Mouse (Mus musculus) left cerebral cortex, postnatal 36 days (tissue): ENCODE results near the gene Nufip2. TPM values are rescaled to one million over a fixed set of nuclear protein-coding genes. Genes with fewer than 3 reads are reported as not detected.

Experiments used
- DNase-seq, 2 experiments: peaks; one replicate each; pipeline ENCODE4 v3.0.0; 2021 to 2022; ENCODE audit warnings: low spot score in 2 of 2, mixed read lengths in 1 of 2
- intact Hi-C: fragments of 180-260 bp; cut with DNase I; formaldehyde crosslinking; loops from one replicate; pipeline ENCODE4 v1.15.1; 2025
- total RNA-seq, 2 experiments: library from RNA; stranded (reverse); gene quantifications; 2 replicates each; pipeline ENCODE4 v1.2.3; 2021

The Nufip2 gene
- total RNA-seq, 2 experiments from 2014 or later = 57.3 to 79.3 TPM

DNA sequence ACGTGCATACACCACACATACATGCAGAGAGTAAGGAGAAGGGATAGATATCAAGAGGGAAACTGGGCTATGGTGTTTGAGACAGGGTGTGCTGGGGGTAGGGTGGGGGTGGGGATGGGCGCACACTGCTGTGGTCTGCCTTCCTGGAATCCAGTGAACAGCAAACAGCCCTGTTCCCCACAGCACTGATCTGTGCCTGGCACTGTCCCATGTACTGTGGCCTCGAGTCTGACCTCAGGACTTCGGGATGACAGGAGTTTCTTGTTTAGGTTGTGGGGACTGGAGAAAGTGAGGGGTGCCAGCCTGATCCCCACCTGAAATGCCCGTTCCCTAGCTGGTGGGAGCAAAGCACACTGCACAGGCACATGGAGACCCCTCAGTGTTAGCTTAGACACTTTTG, 101.8 kb downstream of the Nufip2 start, which contains the start of gene Gm10277:
Gene Gm10277, minus strand, starts transcription at position 41 of the 400 bp plus-strand sequence.
- intact Hi-C loops = no loop called here
- DNase-seq = no peak

DNA sequence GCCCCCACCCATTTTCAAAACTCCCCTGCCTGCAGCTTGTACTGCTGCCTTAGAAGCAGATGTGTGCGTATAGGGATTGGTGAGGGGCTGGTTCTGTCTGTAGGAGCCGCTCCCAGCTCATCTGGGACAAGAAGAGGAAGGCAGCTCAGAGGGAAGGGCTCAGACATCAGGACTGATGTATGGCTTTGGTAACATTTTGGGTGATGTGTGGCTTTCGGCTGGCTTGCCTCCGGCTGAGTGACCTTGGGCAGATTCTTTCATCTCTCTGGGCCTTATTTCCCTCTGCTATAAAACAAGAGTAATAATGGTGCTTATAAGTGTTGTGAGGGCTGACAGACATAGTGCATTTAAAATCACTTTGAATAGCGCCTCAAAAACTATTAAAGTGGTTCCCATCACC, 103.6 kb downstream of the Nufip2 start:
- DNase-seq = no peak
- intact Hi-C loops = no loop called here

DNA sequence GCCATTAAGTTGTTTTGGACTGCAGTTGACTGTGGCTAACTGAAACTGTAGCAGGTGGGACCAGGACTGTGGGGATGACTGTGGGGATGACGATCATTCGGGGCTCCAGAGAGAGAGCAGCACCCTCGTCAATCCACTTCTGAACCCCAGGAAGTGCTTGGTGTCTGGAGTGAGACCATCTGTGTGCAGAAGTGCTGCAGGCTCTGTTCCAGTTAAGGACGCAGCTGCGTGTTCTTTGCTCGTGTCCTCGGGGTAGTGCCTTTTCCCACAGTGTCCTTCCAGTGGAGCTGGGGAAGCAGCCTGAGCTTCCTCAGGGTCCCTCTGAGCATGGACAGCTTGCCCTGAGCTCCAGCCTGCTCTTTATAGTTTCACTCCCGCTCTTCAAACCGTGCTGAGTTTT, 104.3 kb downstream of the Nufip2 start:
- intact Hi-C loops = no loop called here

DNA sequence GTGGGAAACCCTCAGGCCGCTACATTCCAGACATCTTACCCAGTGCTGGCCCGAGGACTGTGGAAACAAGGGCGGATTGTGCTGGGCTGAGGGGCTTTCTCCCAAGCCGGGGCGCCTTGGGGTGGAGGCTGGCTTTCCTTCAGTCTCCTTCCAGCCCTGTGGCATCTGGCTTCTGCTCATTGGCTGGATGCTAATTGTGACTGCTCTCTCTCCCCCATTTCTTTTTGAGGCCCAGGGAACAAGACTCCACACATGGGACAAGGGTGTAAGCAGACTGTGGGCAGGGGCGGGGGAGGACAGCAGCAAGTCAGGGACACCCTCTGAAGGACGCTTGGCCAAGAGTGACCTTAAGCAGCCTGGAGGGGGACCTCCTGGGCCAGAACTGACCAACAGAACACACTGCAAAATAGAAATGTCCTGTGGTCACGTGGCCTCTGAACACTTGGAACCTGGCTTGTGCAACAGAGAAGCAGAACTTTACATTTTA, 105.3 kb downstream of the Nufip2 start:
- intact Hi-C loops = no loop called here
- DNase-seq = no peak

More for the DNA sequence above, 104.3 kb downstream of the Nufip2 start:
- no peak for DNase-seq

Other genes with a start within 250 kb of the Nufip2 start
- gene Coro6, start 223.7 kb upstream of the Nufip2 start, total RNA-seq = 10 to 100 TPM; 33.3 to 45.9 TPM
- 10 to 100 TPM; 84.9 to 99.0 TPM for gene Ankrd13b, start 196.5 kb upstream of the Nufip2 start, total RNA-seq
- gene Git1, start 192.6 kb upstream of the Nufip2 start, total RNA-seq = 100 to 1,000 TPM; 277 to 296 TPM
- gene Abhd15, start 171.0 kb upstream of the Nufip2 start, total RNA-seq = 1 to 10 TPM; 1.2 to 1.3 TPM
- gene Trp53i13, start 170.2 kb upstream of the Nufip2 start, total RNA-seq = 1 to 10 TPM; 3.9 to 4.6 TPM
- gene Gm10392, start 167.0 kb upstream of the Nufip2 start, total RNA-seq = not detected
- 100 to 1,000 TPM in 1 of 2 experiments, 10 to 100 TPM in 1; 97.1 to 107 TPM for gene Taok1, start 78.3 kb upstream of the Nufip2 start, total RNA-seq
- gene Cryba1, start 39.1 kb downstream of the Nufip2 start, total RNA-seq = not detected
- gene Myo18a, start 77.1 kb downstream of the Nufip2 start, total RNA-seq = 100 to 1,000 TPM; 141 to 180 TPM
- gene Gm10277, start 101.6 kb downstream of the Nufip2 start, total RNA-seq = not detected
- 1 to 10 TPM in 1 of 2 experiments, under 1 TPM in 1; 0.25 to 1.4 TPM for gene Pipox, start 207.9 kb downstream of the Nufip2 start, total RNA-seq
- 100 to 1,000 TPM; 150 to 165 TPM for gene Sez6, start 244.6 kb downstream of the Nufip2 start, total RNA-seq